Mouse (Mus musculus): ENCODE measurements around the gene Slc22a5. TPM values are rescaled to one million over a fixed set of nuclear protein-coding genes. Genes with fewer than 3 reads are reported as not detected.

Gene Slc22a5
- polyA plus RNA-seq, 1 experiment from 2014 or later: 6.8 TPM

DNA sequence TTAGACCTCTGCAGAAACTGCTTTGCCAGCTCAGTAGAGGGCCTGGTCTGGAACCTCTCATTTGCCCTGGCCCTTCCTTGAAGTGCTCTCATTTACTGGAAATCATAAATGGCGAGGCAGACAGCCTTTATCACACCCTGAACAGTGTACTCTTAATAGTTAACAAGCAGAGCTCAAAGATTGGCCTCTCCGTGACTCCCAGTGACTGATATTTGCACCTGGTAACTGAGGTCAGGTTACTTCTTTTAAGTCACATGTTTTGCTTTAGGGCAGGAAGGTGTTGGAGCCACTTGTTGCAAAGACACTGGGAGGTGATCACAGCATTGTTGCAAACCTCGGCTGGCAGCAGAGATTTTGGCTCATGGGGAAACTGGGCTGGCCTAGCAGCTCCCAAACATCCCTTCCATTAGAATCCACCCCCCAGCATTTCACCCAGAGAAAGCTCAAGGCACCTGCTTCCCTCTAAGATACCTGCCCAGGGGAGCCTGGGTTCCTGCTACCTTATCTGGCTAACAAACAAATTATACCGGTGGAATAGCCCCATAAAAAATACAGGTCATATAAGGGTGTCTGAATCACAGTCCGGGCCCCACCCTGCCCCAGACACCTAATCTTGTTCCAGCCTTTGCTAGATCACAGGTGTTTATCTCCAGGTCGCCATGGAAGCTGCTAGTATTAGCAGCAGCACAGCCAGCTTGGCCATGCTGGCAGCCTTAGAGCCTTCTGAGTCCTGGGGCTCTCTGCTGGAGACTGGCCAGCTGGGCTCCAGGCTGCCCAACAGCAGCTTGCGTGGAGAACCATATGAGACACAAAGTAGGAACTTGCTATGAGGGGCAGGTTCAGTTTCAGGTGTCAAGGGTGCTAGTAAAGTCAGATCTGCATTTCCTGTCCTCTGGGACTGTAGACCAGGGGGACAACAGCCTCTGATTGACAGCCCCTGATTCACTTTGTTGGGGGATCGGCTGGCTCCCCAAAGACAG, 51.5 kb downstream of the Slc22a5 start:
- H3K36me3 ChIP-seq (ENCODE audit: inconsistent target): no peaks in the 10 kb centered on the region

DNA sequence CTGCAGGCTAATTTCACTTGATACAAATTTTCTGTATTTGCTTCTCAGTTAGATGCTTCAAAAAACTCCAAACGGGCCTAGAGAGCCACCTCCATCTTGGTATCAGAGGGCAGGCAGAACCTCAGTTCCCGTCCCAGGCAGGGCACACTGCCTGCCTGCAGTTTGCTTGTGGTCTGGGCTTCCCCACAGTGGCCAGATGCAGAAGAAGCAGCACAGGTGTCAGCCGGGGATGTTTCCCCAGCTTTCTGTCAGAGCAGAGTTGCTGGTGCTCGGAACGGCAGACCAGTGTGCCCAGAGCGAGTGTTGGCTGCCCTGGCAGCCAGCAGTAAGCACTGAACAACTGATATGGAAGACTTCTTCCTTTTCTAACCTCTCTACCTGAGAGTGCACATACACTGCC, 52.3 kb downstream of the Slc22a5 start:
- Histone ChIP-seq H3K79me2 (ENCODE audit: inconsistent target) (no peaks in the 10 kb centered on the region), H3K4me3 (ENCODE audit: inconsistent target) (no peak overlapping the region), H3K36me3 (ENCODE audit: inconsistent target) (no peaks in the 10 kb centered on the region), H3K27ac (no peak overlapping the region)
- 56% methylated on average over 6 of the region's 6 CpGs for whole genome bisulfite sequencing (ENCODE audit: missing documents)

More for the DNA sequence above, 51.5 kb downstream of the Slc22a5 start:
- 90% methylated on average over 8 of the region's 8 CpGs for WGBS (ENCODE audit: missing documents)
- H3K79me2 ChIP-seq (ENCODE audit: inconsistent target): no peaks in the 10 kb centered on the region
- H3K4me3 ChIP-seq (ENCODE audit: inconsistent target): no peak overlapping the region
- no peak overlapping the region for H3K27ac ChIP-seq

DNA sequence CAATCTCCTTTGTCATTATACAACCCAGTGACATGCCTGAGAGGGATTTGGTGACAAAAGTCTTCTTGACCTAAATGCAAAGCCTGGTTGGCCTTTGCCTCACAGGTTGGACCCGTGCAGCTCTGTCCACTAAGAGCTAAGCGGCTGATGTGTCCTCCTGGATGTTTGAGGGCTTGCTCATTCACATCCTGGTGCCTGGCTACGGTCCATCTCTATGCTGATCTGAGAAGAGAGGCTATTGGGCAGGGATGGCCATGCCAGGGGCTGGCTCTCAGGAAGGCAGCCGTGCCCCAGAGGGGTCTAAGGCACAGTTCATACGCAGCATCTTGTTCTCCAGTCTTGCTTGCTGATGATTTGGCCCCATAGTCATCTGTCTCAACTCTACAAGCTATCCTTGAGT, 53.7 kb downstream of the Slc22a5 start:
- H3K27ac ChIP-seq: no peak overlapping the region
- no peaks in the 10 kb centered on the region for H3K36me3 ChIP-seq (ENCODE audit: inconsistent target)
- H3K4me3 ChIP-seq (ENCODE audit: inconsistent target): no peak overlapping the region
- 99% methylated on average over 5 of the region's 5 CpGs for WGBS (ENCODE audit: missing documents)
- no peaks in the 10 kb centered on the region for H3K79me2 ChIP-seq (ENCODE audit: inconsistent target)

DNA sequence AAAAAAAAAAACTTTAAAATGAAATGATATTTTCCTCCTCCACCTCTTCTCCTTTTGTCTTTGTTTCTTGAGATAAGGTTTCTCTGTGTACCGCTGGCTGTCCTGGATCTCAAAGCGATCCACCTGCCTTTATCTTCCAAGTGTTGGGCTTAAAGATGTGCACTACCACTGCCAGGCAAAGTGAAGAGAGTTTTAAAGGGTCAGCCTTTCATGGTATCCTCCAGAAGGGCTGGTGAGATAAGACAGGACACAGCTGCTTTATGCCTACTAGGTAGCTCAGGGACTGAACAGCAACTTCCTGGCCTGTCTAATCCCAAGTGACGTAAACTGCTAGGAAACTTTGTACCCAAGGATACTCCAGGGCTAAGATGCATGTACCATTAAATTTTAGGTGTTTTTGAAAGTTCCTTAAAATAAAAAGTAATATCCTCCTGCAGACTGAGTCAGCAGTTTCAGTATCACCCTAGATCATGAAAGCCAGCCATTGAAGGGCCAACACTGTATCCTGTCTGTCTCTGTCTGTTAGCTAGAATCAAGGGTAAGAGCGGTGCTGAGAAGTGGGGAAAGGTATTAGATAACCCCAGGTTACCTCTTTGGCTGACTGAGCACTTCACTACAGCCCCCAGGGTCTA, 56.0 kb downstream of the Slc22a5 start:
- Histone ChIP-seq H3K36me3 (ENCODE audit: inconsistent target) (no peaks in the 10 kb centered on the region), H3K27ac (no peak overlapping the region), H3K4me3 (ENCODE audit: inconsistent target) (no peak overlapping the region), H3K79me2 (ENCODE audit: inconsistent target) (no peaks in the 10 kb centered on the region)
- 79% methylated on average over 4 of the region's 4 CpGs for WGBS (ENCODE audit: missing documents)

DNA sequence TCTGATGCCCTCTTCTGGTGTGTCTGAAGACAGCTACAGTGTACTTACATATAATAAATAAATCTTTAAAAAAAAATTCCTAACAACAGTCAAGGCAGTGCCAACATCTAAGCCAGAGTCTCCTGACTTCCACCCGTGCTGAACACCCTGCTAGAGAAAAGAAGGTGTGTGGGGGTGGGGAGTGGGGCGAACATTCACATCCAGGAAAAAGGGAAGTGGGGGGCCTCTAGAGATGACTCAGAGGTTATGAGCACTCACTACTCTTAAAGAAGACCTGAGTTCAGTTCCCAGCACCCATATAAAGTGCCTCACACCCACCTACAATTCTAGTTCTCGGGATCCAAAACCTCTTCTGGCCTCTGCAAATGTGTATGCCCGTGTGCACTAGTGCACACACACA, 66.1 kb downstream of the Slc22a5 start:
- Histone ChIP-seq H3K36me3 (ENCODE audit: inconsistent target) (no peaks in the 10 kb centered on the region), H3K27ac (no peak overlapping the region), H3K4me3 (ENCODE audit: inconsistent target) (no peak overlapping the region), H3K79me2 (ENCODE audit: inconsistent target) (no peaks in the 10 kb centered on the region)
- WGBS (ENCODE audit: missing documents): 52% methylated on average over 4 of the region's 4 CpGs

DNA sequence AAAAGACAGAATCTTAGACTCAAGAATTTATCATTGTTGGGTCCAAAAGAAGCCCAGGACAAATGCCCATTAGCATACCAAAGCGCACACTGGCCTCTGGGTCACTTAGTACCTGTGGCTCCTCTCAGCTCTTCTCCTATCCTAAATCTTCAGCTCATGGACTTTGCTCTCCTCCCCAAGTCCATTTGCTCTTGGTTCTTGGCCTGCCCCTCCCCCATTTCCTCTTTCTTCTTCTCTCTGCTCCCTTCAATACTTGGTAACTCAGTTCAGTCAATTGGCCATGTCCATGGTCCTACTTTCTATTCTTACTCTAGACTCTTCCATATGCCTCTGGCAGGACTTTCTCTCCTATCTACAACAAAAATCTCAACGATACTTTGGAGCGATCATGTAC, 69.5 kb downstream of the Slc22a5 start:
- 100% methylated on average over 3 of the region's 3 CpGs for WGBS (ENCODE audit: missing documents)
- Histone ChIP-seq H3K79me2 (ENCODE audit: inconsistent target) (no peaks in the 10 kb centered on the region), H3K4me3 (ENCODE audit: inconsistent target) (no peak overlapping the region), H3K27ac (no peak overlapping the region), H3K36me3 (ENCODE audit: inconsistent target) (no peaks in the 10 kb centered on the region)

DNA sequence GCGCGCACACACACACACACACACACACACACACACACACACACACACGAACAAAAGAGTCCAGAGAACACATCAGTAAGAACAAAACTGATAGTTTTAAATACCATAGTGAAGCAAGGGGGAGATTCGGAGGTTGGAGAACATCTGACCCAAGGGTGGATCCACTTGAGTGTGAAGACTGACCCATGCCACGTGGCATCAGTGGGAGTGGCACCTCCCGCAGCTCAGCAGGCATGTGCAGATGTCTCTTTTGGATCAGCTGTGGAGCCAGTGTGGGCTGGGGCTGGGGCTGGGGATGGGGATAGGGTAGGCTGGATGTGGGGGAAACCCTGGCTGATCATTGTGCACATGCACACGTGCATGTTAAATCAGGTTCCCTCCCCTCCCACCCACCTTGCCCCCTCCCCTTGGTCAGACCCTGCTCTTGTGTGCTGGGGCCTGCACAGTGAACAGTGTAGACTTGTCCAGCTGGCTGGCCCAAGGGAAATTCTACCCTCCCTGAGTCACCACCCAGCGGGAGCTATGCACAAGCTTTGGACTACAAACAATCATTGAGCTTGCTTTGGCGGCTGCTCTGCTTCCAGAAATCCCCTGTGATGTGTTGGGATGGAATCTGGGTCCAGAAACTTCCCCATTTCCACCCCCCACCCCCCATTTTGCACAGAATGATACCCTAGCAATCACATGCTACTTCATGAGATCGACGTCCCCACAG, 70.1 kb downstream of the Slc22a5 start:
- Histone ChIP-seq H3K4me3 (ENCODE audit: inconsistent target) (no peak overlapping the region), H3K27ac (no peak overlapping the region), H3K36me3 (ENCODE audit: inconsistent target) (no peaks in the 10 kb centered on the region), H3K79me2 (ENCODE audit: inconsistent target) (no peaks in the 10 kb centered on the region)
- 93% methylated on average over 8 of the region's 11 CpGs for WGBS (ENCODE audit: missing documents)

DNA sequence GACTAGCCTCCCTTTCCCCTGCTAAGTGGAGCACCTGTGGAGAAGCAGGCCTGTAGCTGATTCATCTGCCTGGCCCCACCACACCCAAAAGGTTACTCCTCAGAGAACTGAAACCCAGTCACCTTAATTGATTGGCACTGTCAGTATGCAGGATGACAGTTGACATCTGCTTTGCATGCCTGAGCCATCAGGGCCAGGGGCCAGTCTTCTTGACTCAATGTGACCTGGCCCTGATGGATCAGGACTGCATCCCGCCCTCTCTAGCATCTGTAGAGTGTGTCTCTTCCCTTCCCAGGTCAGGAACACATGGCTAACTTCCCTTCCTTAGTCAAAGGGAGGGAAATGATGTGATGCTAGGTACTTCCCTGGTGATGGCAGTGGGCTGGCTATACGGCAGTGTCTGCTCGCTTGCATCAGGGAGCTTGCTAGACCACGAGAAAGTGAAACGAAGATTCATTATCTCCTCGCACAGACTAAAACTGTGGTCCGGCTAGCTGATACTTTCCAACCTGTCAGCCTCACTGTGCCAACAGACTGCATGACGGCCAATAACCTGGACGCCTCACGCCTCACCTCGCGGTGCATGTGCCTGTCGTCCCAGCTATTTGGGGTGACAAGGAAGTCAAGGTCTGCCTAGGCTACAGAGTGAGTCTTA, 70.8 kb downstream of the Slc22a5 start:
- Histone ChIP-seq H3K27ac (no peak overlapping the region), H3K4me3 (ENCODE audit: inconsistent target) (no peak overlapping the region)
- WGBS (ENCODE audit: missing documents): 68% methylated on average over 9 of the region's 13 CpGs

DNA sequence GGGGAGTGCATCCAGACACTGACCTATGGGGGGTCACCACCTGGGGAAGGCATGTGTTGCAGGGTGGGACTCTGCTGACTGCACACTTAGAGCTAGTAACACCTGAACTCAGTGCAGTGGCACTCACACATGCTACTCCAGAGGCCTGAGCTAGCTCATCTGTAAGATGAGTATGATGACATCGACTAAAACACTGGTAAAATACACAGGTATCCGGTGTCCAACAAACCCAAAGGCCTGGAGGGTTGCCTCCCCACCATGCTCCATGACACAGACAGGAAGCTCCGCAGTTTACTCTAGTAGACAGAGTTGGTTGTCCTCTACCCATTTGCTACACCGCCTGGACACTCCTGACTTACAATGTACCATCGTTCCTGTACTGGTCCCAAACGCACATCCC, 71.9 kb downstream of the Slc22a5 start:
- Histone ChIP-seq H3K27ac (no peak overlapping the region), H3K79me2 (ENCODE audit: inconsistent target) (no peaks in the 10 kb centered on the region), H3K4me3 (ENCODE audit: inconsistent target) (no peak overlapping the region), H3K36me3 (ENCODE audit: inconsistent target) (no peaks in the 10 kb centered on the region)
- 100% methylated on average over 6 of the region's 6 CpGs for whole genome bisulfite sequencing (ENCODE audit: missing documents)

More for the DNA sequence above, 70.8 kb downstream of the Slc22a5 start:
- Histone ChIP-seq H3K36me3 (ENCODE audit: inconsistent target) (no peaks in the 10 kb centered on the region), H3K79me2 (ENCODE audit: inconsistent target) (no peaks in the 10 kb centered on the region)

DNA sequence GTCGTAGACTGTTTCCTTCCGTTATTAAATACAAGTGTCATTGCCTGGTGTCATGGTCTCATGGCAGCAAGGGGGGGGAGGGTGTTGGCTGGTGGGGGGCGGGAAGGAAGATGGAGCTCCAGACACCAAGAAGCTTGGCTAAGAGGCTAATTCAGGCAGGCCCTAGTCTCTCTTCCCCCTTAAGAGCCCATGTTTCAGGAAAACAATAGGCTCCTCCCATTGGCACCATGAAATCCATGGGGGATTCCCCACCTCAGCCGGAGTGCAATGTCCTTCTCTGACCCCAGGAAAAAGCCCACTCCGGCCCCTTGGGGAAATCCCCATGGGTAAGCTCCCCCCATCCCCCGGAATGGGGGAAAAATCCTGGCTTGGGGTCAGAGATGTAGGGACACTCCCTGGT, 72.7 kb downstream of the Slc22a5 start:
- no peaks in the 10 kb centered on the region for H3K36me3 ChIP-seq (ENCODE audit: inconsistent target)
- H3K79me2 ChIP-seq (ENCODE audit: inconsistent target): no peaks in the 10 kb centered on the region
- H3K4me3 ChIP-seq (ENCODE audit: inconsistent target): no peak overlapping the region
- WGBS (ENCODE audit: missing documents): 72% methylated on average over 6 of the region's 6 CpGs
- no peak overlapping the region for H3K27ac ChIP-seq

DNA sequence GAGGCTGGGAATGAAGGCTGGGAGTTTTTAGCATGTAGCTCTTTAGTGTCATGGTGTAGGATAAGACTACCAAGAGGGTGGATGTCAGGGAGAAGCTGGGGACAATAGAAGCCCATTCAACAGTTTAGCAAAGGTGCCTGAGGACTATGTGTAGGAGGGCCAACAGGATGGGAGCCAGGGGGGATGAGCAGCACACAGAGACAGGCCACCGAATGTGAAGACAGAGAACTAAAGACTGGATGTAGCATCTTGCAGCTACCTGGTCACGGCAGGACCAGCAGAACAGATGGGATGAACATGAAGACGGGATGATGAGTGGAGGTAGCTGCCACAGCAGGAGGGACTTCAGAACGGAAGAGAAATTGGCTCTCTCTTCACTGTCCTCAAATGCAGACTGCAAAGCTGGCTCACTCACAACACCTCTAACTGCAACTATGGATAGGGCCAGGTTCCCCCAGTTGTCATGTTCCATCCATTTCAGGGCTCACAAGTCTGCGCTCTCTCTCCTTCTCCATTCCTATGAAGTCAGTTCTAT, 74.6 kb downstream of the Slc22a5 start:
- Histone ChIP-seq H3K36me3 (ENCODE audit: inconsistent target) (no peaks in the 10 kb centered on the region), H3K79me2 (ENCODE audit: inconsistent target) (no peaks in the 10 kb centered on the region), H3K27ac (no peak overlapping the region), H3K4me3 (ENCODE audit: inconsistent target) (no peak overlapping the region)
- 98% methylated on average over 5 of the region's 5 CpGs for WGBS (ENCODE audit: missing documents)

DNA sequence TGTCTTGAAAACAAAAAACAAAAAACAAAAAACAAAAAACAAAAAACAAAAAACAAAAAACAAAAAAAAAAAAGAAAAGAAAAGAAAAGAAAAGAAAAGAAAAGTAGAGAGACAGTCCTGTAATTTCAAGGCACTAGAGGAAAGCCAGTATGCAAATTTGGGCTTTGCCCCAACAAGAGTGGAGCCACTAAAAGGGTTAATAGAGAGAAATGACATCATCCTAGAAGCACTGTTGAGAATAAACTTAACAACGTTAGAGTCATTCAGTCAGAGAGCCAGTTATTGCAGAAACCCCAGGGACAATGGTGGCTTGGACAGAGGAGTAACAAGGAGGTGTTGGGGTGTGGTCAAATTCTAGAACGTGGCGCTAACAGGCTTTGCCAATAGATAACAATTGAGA, 76.7 kb downstream of the Slc22a5 start:
- Histone ChIP-seq H3K79me2 (ENCODE audit: inconsistent target) (no peaks in the 10 kb centered on the region), H3K36me3 (ENCODE audit: inconsistent target) (no peaks in the 10 kb centered on the region), H3K27ac (no peak overlapping the region), H3K4me3 (ENCODE audit: inconsistent target) (no peak overlapping the region)
- 61% methylated on average over 3 of the region's 3 CpGs for WGBS (ENCODE audit: missing documents)
